Mouse (Mus musculus): Measurements from ENCODE around the gene Foxo1. TPM values are rescaled to one million over a fixed set of nuclear protein-coding genes. Genes with fewer than 3 reads are reported as not detected.

The Foxo1 gene
- polyA plus RNA-seq (2016; fragmentation: Nextera tagmentation; extraction: Ambion mirVana): 6.8 and 7.0 TPM in 2 replicates

DNA sequence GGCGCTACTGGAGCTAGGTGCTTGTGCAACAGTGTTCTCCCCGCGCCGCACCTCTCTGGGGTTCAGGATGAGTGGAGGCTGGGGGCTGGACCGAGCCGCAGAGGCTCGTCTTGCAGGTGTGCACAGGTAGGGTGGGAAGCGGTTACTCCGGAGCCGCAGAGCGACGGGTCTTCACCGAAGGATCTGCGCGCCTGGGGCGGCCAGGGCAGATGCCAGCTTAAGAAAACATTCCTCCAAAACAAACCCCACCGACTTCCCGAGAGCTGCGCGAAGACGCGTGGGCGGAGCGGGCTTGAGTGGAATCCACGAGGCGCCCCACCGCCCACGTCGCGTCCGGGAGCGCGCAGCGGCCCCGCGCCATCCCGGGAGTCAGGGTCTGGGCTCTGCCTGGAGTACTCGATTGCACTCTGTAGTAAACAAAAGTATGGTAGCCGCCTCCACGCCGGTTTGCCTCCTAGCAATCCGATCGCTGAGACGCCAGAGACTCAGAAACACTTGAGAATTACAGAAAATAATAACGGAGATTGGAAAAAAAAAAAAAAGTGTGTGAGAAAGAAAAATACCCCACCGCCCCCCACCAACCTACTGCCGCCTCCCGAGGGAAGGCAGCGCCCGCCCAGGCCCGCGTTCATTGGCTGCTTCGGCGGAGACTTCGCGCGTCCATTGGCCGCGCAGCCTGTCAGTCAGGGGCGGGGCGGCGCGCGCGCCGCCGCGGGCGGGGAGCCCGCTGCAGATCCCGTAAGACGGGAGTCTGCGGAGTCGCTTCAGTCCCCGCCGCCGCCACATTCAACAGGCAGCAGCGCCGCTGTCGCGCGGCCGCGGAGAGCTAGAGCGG lies at the start of gene Foxo1:
Gene Foxo1, plus strand, starts transcription at position 685 of the 835 bp plus-strand sequence.
- Histone ChIP-seq H3K4me2 (peak within 1 kb of the TSS; percentile 99), H3K4me3 (replicated peaks) (peak within 1 kb of the TSS; percentile 84), H3K9me3 (no peaks in the 10 kb centered on the region), H3K9ac (replicated peaks) (peak within 1 kb of the TSS; percentile 84), H3K27me3 (peaks cover 23% of the 10 kb centered on the region), H3K36me3 (no peaks in the 10 kb centered on the region), H3K27ac (peak within 1 kb of the TSS; percentile 92), H3K4me1 (replicated peaks) (peaks cover 31% of the 10 kb centered on the region)
- peak; percentile 84 for ATAC-seq (ENCODE audit: insufficient number of reproducible peaks, insufficient read depth, low FRiP score, low TSS enrichment, low read depth)
- WGBS: under 1% methylated on average over 84 of the region's 85 CpGs

DNA sequence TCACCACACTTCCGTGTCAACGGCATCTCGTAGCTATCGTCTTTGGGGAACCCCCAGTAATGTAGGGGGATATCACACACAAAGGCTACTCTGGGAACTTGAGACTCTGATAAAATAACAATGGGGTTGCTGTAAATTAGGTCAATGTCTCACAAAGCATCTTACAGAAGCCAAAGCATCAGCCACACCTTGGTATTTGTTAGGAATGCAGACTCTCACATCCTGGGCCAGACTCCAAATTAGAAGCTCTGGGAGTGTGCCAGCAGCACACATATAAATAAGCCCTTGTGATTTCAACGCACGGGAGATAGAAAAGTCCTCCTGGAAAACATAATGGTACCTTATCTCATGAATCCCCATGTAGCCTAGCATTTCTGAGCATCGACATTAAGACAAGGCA lies 49.3 kb upstream of the Foxo1 start:
- 83% methylated on average over 7 of the region's 7 CpGs for WGBS

DNA sequence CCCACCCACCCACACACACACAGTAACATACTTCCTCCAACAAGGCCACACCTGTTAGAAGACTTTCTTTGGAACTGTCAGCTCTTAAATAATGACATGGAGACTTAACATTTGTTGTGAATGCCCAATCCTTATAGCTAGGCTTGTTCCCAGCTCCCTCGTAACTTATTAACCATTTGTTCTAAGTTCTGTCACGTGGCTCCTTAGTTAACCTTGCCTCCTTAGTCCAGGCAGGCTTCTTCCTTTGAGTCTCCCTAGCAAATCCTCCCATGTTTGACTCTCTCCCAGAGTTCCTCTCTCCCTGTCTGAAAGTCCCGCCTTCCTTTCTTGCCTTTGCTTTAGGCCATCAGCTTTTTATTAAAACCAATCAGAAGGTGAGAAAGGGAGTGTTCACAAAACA lies 47.1 kb upstream of the Foxo1 start:
- Histone ChIP-seq H3K9me3 (no peaks in the 10 kb centered on the region), H3K27me3 (no peaks in the 10 kb centered on the region), H3K4me3 (replicated peaks) (no peak overlapping the region), H3K4me1 (replicated peaks) (no peaks in the 10 kb centered on the region), H3K9ac (replicated peaks) (no peak overlapping the region), H3K36me3 (no peaks in the 10 kb centered on the region), H3K4me2 (no peak overlapping the region), H3K27ac (no peak overlapping the region)
- ATAC-seq (ENCODE audit: insufficient number of reproducible peaks, insufficient read depth, low FRiP score, low TSS enrichment, low read depth): no peak
- WGBS: 75% methylated on average over 3 of the region's 3 CpGs

More for the DNA sequence above, 49.3 kb upstream of the Foxo1 start:
- Histone ChIP-seq H3K27me3 (no peaks in the 10 kb centered on the region), H3K27ac (no peak overlapping the region), H3K9ac (replicated peaks) (no peak overlapping the region), H3K4me1 (replicated peaks) (no peaks in the 10 kb centered on the region), H3K9me3 (no peaks in the 10 kb centered on the region), H3K4me3 (replicated peaks) (no peak overlapping the region), H3K4me2 (no peak overlapping the region), H3K36me3 (no peaks in the 10 kb centered on the region)
- no peak for ATAC-seq (ENCODE audit: insufficient number of reproducible peaks, insufficient read depth, low FRiP score, low TSS enrichment, low read depth)

DNA sequence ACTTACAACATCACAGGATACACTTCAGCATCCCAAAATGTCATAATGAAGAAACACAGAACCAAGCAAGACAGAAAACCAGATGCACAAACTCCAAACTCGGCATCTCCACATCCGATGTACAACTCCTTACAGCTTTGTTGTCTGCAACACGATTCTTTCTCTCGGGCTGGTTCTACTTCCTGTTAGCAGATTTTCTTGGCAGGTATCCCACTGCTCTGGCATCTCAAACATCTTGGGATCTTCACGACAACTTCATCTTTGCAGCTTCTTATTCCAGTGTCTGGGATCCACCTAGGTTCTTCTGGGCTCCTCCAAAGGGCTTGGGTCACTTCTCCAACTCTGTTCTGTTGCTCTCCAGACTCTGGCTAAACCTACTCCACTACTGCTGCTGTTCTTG lies 46.2 kb upstream of the Foxo1 start:
- Histone ChIP-seq H3K4me2 (no peak overlapping the region), H3K27ac (no peak overlapping the region), H3K27me3 (no peaks in the 10 kb centered on the region), H3K9me3 (no peaks in the 10 kb centered on the region), H3K4me1 (replicated peaks) (no peaks in the 10 kb centered on the region), H3K4me3 (replicated peaks) (no peak overlapping the region), H3K36me3 (no peaks in the 10 kb centered on the region), H3K9ac (replicated peaks) (no peak overlapping the region)
- WGBS: 84% methylated on average over 5 of the region's 5 CpGs
- ATAC-seq (ENCODE audit: insufficient number of reproducible peaks, insufficient read depth, low FRiP score, low TSS enrichment, low read depth): no peak

DNA sequence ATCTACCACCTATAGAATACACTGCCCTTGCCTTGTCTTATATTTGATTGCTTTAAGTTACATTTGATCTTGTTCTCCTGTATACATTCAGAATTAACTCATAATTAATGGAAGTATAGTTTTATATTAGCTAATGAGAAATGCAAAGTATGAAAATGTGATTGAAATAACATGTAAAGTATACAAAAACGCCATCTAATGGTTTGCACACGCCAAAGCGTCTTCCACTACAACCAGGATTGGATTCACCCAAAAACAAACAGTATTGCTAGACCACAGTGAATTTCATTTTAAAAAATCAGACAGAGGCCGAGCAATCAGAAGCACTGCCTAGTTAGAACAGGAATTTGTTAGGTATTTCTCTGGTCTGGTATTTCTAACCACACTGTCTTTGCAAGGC lies 31.6 kb upstream of the Foxo1 start:
- no peaks in the 10 kb centered on the region for H3K9me3 ChIP-seq
- no peak overlapping the region for H3K27ac ChIP-seq
- H3K4me3 ChIP-seq (replicated peaks): no peak overlapping the region
- H3K9ac ChIP-seq (replicated peaks): no peak overlapping the region
- H3K27me3 ChIP-seq: no peaks in the 10 kb centered on the region; the same call in 1 of the 2 replicates
- ATAC-seq (ENCODE audit: insufficient number of reproducible peaks, insufficient read depth, low FRiP score, low TSS enrichment, low read depth): no peak
- 84% methylated on average over 4 of the region's 4 CpGs for WGBS
- no peaks in the 10 kb centered on the region for H3K36me3 ChIP-seq
- H3K4me1 ChIP-seq (replicated peaks): no peaks in the 10 kb centered on the region
- no peak overlapping the region for H3K4me2 ChIP-seq

DNA sequence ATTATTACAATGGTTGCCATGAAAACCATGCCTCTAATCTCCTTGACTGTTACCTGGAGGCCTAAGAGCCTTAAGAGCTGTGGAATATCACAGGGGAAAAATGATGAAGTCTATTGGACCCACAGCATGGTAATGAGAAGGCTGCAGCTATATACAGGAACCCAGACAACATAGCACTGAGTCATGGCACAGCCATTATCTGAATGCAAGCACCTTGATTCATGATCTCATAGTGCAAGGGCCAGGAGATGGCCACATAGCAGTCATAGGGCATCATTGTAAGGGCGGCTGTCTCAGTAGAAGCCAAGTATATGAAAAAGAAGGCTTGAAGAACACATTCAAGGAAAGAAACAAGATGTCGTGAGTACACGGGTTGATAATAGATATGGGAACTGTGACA lies 31.0 kb upstream of the Foxo1 start:
- Histone ChIP-seq H3K9me3 (no peaks in the 10 kb centered on the region), H3K4me3 (replicated peaks) (no peak overlapping the region), H3K36me3 (no peaks in the 10 kb centered on the region), H3K27ac (no peak overlapping the region), H3K27me3 (no peaks in the 10 kb centered on the region; the same call in 1 of the 2 replicates), H3K9ac (replicated peaks) (no peak overlapping the region), H3K4me1 (replicated peaks) (no peaks in the 10 kb centered on the region), H3K4me2 (no peak overlapping the region)
- WGBS: 90% methylated on average over 3 of the region's 3 CpGs
- no peak for ATAC-seq (ENCODE audit: insufficient number of reproducible peaks, insufficient read depth, low FRiP score, low TSS enrichment, low read depth)

DNA sequence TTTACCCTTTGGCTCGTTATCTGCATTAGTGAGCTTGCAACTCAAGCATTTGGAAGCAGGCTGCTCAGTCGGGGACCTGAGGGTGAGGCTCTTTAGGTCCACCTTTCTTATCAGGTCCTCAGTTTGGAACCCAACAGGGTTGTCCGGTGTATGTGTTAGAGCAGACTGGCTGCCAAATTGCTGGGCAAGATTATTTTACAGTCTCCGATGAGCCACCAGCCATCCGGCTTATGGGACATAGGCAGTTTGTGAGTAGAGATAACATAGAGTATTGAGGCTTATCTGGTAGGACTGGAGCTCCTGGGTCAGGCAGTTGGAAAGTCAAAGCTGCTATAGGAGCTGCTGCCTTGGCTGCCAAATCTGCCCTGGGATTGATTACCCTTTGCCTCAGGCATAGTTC lies 27.1 kb upstream of the Foxo1 start:
- H3K4me2 ChIP-seq: no peak overlapping the region
- H3K4me1 ChIP-seq (replicated peaks): no peaks in the 10 kb centered on the region
- no peak overlapping the region for H3K4me3 ChIP-seq (replicated peaks)
- H3K27me3 ChIP-seq: no peaks in the 10 kb centered on the region; the same call in none of the 2 replicates
- no peak for ATAC-seq (ENCODE audit: insufficient number of reproducible peaks, insufficient read depth, low FRiP score, low TSS enrichment, low read depth)
- H3K36me3 ChIP-seq: no peaks in the 10 kb centered on the region
- no peak overlapping the region for H3K27ac ChIP-seq
- no peak overlapping the region for H3K9ac ChIP-seq (replicated peaks)
- H3K9me3 ChIP-seq: no peaks in the 10 kb centered on the region
- WGBS: 75% methylated on average over 5 of the region's 5 CpGs

DNA sequence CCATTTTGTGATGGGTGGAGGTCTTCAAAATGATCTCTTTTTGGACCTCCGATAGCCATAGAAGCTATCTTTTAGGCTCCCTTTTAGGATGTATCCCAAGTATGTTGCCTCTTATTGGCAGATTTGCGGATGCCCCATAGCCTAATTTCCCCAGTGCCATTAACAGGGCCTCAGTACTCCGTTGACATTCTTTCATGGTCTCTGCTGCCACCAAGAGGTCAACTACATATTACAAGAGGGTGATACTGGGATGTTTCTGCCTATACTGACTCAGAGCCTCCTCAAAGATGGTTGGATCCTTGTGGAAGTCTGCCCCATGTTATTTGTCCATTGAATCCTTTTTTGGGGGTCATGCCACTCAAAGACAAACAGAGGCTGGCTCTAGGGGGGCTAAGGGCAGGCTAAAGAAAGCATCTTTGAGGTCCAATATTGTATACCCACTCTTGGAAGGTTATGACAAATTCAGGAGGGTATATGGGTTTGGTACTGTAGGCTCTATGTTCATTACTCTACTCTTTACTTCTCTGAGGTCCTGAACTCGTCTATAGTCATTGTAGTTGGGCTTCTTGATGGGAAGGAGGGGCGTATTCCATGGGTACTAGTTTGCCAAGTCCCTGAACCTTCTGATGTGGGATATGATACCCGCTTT lies 25.6 kb upstream of the Foxo1 start:
- H3K9ac ChIP-seq (replicated peaks): no peak overlapping the region
- no peak overlapping the region for H3K27ac ChIP-seq
- H3K4me2 ChIP-seq: no peak overlapping the region
- H3K27me3 ChIP-seq: no peaks in the 10 kb centered on the region; the same call in none of the 2 replicates
- no peaks in the 10 kb centered on the region for H3K4me1 ChIP-seq (replicated peaks)
- no peak overlapping the region for H3K4me3 ChIP-seq (replicated peaks)
- ATAC-seq (ENCODE audit: insufficient number of reproducible peaks, insufficient read depth, low FRiP score, low TSS enrichment, low read depth): no peak
- no peaks in the 10 kb centered on the region for H3K9me3 ChIP-seq
- no peaks in the 10 kb centered on the region for H3K36me3 ChIP-seq
- WGBS: 44% methylated on average over 6 of the region's 6 CpGs

DNA sequence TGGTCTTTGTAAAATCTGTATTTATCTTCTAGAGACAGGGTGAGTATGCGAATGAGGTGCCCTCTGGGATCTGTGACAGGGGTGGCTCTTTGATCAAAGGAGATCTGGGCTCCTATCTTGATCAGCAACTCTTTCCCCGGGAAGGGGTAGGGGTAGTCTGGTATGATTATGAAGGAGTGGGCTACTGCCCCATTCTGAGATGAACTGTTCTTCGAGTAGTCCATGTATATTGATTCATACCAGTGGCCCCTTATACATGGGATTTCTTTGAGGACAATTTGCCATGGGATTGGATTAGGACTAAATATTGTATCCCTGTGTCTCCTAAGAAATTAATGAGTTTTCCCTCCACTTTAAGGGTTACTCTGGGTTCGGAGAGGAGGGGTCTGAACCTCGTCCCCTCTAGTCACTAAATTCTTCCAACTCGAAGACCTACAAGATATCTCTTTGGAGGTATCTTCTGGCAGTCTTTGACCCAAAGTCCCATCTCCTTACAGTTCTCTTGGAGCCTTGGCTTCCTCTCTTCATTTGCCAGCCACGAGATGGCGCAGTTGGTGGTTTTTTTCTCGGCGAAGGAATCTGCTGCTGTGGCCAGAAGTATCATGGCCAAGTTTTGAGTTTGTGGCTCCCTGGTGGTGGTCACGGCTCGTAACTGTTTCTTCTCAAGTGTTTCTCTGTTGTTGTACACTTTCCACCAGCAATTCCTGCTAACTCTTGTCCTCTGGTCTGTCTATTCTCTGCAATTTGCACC lies 24.7 kb upstream of the Foxo1 start:
- 55% methylated on average over 12 of the region's 12 CpGs for WGBS

DNA sequence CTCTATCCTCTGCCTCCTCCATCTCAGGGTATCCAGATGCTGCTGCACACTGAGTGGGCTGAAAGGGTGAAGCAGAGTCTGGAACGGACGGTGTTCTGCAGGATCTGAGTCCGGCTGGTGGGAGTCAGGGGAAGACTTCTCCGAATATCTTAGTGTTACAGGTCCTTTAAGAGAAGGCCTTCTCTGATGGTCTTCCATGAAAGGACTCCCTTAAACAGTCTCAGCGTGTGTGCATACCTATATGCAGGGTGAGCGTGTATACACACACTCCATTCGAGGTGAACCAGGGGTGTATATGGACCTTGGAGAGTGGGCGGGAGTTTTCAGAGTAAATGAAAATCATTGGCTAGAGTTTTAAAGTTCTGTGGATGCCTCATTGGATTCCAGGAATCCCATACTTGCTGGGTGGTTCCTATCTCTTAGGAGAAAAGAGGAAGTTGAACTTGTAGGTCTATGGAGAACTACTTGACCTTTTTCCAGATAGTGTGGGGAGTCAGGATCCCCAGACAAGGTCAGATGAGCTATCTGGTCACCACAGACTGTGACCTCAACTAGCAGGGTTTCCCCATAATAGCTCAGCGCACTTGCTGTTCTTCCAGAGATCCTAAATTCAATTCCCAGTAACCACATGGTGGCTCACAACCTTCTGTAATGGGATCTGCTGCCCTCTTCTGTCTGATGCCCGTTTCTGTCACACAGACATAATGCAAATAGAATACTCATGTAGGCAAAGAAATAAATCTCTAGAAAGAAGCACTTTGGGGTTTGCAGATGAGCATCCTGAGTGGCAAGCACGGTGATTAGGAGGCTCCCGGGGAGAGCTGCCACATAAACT lies 21.9 kb upstream of the Foxo1 start:
- no peak for ATAC-seq (ENCODE audit: insufficient number of reproducible peaks, insufficient read depth, low FRiP score, low TSS enrichment, low read depth)
- WGBS: 79% methylated on average over 12 of the region's 12 CpGs

More for the DNA sequence above, 24.7 kb upstream of the Foxo1 start:
- no peaks in the 10 kb centered on the region for H3K36me3 ChIP-seq
- no peak for ATAC-seq (ENCODE audit: insufficient number of reproducible peaks, insufficient read depth, low FRiP score, low TSS enrichment, low read depth)
- H3K4me2 ChIP-seq: no peak overlapping the region
- no peaks in the 10 kb centered on the region for H3K4me1 ChIP-seq (replicated peaks)
- H3K9ac ChIP-seq (replicated peaks): no peak overlapping the region
- H3K27ac ChIP-seq: no peak overlapping the region
- H3K9me3 ChIP-seq: no peaks in the 10 kb centered on the region
- no peak overlapping the region for H3K4me3 ChIP-seq (replicated peaks)
- no peaks in the 10 kb centered on the region; the same call in none of the 2 replicates for H3K27me3 ChIP-seq

More for the DNA sequence above, 21.9 kb upstream of the Foxo1 start:
- Histone ChIP-seq H3K27ac (no peak overlapping the region), H3K4me2 (no peak overlapping the region), H3K4me1 (replicated peaks) (no peaks in the 10 kb centered on the region), H3K27me3 (no peaks in the 10 kb centered on the region; the same call in 1 of the 2 replicates), H3K4me3 (replicated peaks) (no peak overlapping the region), H3K36me3 (no peaks in the 10 kb centered on the region), H3K9ac (replicated peaks) (no peak overlapping the region), H3K9me3 (no peaks in the 10 kb centered on the region)
